Mouse (Mus musculus): ENCODE measurements at regions not wholly inside any gene's neighbourhood (a gene's known extent, or its start where the extent isn't known, plus 50 kb on each side); places are given as distances from the start of the nearest gene placed in this dataset.

GRCm38 (mm10) chr9:112608932-112609331 lies 373.2 kb upstream of the Arpp21 start:
- intact Hi-C loops (cut with DNase I): no loop called here
- no peak for DNase-seq

- no peak for DNase-seq
- intact Hi-C loops (cut with DNase I): no loop called here
Measured at GRCm38 (mm10) chr9:112607221-112607620, 371.5 kb upstream of the Arpp21 start.

GRCm38 (mm10) chr9:112595731-112596130 lies 360.0 kb upstream of the Arpp21 start:
- DNase-seq: no peak
- intact Hi-C loops (cut with DNase I): no loop called here

- intact Hi-C loops (cut with DNase I): no loop called here
- no peak for DNase-seq
Measured at GRCm38 (mm10) chr9:112590241-112590640, 354.5 kb upstream of the Arpp21 start.

- no peak for DNase-seq
- intact Hi-C loops (cut with DNase I): no loop called here
Measured at GRCm38 (mm10) chr9:112573316-112573715, 337.6 kb upstream of the Arpp21 start.

GRCm38 (mm10) chr9:112561348-112561747 lies 325.6 kb upstream of the Arpp21 start:
- DNase-seq: no peak
- intact Hi-C loops (cut with DNase I): no loop called here

DNA sequence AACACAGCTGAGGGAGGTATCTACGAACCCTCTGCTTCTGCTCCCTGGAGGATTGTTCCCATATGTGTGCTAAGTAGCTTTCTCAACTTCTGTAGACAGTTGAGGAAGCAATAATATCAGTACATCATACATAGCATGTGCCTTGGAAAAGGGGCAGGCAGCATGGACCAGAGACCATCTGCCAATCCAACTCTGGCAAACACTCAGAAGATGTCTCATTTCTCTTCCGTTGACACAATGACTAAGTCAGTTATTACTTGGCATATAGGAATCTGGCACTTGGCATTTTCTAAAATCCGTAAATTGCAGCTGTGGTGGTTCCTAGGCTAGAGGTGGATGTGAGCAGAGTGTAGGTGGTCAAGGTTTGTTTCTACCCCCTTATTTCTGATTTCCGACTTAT lies 324.5 kb upstream of the Arpp21 start:
- no peak for DNase-seq
- intact Hi-C loops (cut with DNase I): no loop called here

GRCm38 (mm10) chr9:112537924-112538323 lies 302.2 kb upstream of the Arpp21 start:
- intact Hi-C loops (cut with DNase I): no loop called here
- DNase-seq: no peak

DNA sequence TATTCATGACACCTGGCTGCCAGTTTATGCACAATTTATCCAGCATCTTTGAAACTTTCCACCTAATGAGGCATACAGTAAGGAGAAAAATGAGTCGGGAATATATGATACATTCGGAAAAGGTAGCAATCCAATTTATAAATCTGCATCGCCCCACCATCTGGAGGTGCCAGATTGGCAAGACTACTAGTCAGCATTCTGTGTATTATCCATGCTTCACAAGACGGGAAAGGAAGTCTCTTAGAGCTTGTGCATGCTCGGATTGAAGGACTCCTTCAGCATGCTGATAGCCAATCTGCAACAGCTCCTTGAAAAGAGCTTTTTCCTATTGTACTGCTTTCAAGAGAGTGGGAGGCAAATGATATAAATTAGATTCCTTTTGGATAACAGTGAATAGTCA lies 289.6 kb upstream of the Arpp21 start:
- intact Hi-C loops (cut with DNase I): no loop called here
- no peak for DNase-seq

DNA sequence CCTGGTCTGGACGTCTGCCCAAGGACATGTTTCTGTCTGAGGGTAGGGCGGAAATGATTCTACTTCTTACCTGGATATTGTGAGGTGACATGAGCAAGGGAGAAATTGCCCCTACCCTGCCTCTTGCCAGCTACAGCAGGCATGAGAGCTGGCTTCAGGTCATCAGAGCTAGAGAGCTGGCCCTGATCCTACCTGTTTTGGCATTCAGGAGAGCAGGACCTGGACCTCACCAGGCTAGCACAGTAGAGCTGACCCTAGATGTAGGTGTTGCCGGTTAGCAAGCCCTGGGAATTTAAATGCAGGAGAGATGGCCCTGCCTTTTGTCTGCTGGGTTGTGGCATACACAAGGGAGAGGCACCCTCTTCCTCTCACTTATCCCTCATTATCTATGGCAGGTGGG lies 287.5 kb upstream of the Arpp21 start:
- no peak for DNase-seq
- intact Hi-C loops (cut with DNase I): no loop called here

DNA sequence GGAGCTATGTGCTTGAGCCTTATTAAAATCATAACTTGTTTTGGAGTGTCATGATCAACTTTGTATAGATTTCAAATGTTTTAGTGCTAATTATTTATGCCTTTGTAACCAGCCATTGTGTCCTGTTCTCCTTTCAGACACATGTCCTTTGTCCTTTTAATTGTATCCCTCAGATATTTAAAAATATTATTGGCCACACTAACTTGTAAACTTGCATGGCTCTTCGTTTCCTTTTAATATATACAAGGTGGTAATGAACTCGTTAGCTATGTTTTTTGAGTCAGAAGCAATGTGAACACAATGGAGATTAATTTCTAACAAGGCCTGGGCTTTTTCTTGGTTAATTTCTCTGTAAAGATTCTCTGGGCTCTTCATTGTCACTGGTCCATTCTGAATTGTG lies 275.0 kb upstream of the Arpp21 start:
- intact Hi-C loops (cut with DNase I): no loop called here
- DNase-seq: no peak

GRCm38 (mm10) chr9:112506871-112507270 lies 271.1 kb upstream of the Arpp21 start:
- no peak for DNase-seq
- intact Hi-C loops (cut with DNase I): no loop called here

GRCm38 (mm10) chr9:112498676-112499075 lies 262.9 kb upstream of the Arpp21 start:
- no peak for DNase-seq
- intact Hi-C loops (cut with DNase I): no loop called here

DNA sequence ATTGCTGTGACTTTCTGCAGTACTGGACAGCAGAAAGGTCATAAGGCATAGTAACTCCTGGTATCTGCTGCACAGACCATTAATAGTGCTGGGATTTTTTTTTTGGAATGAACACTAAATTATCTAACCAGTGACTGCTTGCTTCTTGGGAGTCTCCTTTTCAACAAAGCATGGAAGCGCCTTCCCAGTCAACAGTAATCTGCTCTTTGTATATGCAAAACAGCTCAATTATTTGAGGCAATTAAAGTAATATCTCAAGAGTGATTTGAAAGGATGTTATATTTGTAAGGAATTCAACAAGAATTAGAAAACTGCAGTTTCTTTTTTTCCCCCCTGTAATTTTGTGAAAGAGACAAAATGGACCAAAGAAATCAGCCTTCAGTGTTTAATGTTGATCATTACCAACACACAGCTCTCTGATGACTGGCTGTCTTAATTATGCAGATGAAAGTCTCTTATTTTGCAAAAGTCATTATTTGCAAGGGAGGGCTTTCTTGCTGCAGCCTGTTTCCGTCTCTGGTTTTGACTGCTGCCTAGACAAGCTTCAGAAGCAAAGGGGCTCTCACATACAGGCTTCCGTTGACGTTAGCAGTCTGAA lies 260.3 kb upstream of the Arpp21 start:
- intact Hi-C loops (cut with DNase I): no loop called here
- no peak for DNase-seq

DNA sequence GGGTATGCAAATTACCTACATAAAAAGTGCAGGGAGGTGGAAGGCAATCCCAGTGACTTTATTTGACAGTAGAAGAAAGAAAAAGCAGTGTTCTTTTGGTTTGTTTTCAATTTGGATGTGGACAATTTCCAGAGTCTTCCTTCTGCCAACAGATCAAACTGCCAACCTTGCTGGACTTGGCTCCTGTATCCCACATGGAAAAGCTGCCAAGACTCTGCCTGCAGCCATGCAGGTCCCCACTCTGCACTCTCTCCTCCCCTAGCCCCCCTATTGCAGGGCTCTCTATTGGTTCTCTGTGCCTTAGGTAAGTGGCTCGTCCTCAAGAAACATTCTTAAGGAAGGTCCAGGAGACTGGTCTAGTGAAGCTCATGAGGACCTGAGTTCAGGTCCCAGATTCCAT lies 255.2 kb upstream of the Arpp21 start:
- DNase-seq: peak; percentile 2 to 3
- intact Hi-C loops (cut with DNase I): no loop called here

GRCm38 (mm10) chr9:112476644-112477043 lies 240.9 kb upstream of the Arpp21 start:
- intact Hi-C loops (cut with DNase I): no loop called here

DNA sequence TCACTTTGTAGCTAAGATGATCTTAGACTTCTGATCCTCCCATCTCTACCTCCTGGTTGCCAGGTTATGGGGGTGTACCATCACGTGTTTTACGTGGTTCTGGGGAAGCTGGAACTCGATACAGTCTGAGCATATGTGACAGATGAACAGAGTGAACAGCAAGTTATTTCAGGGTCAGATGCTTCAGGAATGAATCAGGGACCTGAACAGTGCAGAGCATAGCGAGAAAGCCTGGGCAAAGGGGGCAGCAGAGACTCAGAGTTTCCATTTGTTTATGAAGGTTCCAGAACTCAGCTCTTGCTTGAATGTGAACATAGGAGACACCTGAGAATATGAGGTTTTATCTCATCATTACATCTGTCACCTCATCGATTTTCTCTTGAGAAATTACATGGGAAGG lies 221.9 kb upstream of the Arpp21 start:
- intact Hi-C loops (cut with DNase I): no loop called here
- DNase-seq: no peak

More at GRCm38 (mm10) chr9:112476644-112477043, 240.9 kb upstream of the Arpp21 start:
- no peak for DNase-seq

GRCm38 (mm10) chr9:112454706-112455105 lies 219.0 kb upstream of the Arpp21 start:
- DNase-seq: no peak
- intact Hi-C loops (cut with DNase I): no loop called here

GRCm38 (mm10) chr9:112447515-112447914 lies 211.8 kb upstream of the Arpp21 start:
- intact Hi-C loops (cut with DNase I): no loop called here

GRCm38 (mm10) chr9:112446981-112447380 lies 211.2 kb upstream of the Arpp21 start:
- intact Hi-C loops (cut with DNase I): no loop called here

More at GRCm38 (mm10) chr9:112447515-112447914, 211.8 kb upstream of the Arpp21 start:
- no peak for DNase-seq

GRCm38 (mm10) chr9:112446027-112446352 lies 210.3 kb upstream of the Arpp21 start:
- DNase-seq: no peak
- intact Hi-C loops (cut with DNase I): no loop called here

More at GRCm38 (mm10) chr9:112446981-112447380, 211.2 kb upstream of the Arpp21 start:
- no peak for DNase-seq

DNA sequence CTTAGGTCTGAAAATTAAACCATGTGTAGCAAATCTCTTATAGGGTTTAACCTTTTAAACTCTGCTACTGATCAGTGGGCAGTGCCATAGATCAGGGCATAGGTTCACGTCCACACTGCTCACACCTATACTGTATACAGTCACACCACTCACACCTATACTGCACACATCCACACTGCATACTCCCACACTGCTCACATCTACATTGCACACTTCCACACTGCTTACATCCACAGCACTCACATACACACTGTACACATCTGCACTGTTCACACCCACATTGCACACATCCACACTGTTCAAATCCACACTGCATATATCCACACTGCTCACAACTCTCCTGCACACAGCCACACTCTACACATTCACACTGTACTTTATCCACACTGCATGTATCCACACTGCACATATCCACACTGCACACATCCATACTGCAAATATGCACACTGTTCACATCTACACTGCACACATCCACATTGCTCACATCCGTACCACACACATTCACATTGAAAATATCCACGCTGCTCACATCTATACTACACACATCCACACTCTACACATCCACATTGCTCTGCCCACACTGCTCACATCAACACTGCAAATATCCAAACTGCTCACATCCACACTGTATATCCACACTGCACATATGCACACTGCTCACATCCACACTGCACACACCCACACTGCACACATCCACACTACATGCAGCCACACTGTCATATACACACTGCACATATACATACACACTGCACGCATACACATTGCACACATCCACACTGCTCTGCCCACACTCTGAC lies 209.7 kb upstream of the Arpp21 start:
- DNase-seq: no peak
- intact Hi-C loops (cut with DNase I): no loop called here
